Mouse (Mus musculus) cerebellum, adult 2 months (tissue): ENCODE measurements around the gene 1810010H24Rik.

Source experiments
- CTCF ChIP-seq: fragments of 200-500 bp; IDR thresholded peaks from 2 replicates; pipeline ENCODE4 v1.5.1; 2011; ENCODE audit warnings: low read depth, mild to moderate bottlenecking, control low read depth, low read length, moderate library complexity, borderline replicate concordance; ENCODE audit not compliant: insufficient read depth
- POLR2A ChIP-seq: fragments of 200-500 bp; IDR thresholded peaks from 2 replicates; pipeline ENCODE4 v1.6.1; 2011; ENCODE audit warnings: low read length, control low read depth, borderline replicate concordance; ENCODE audit not compliant: insufficient read depth

DNA sequence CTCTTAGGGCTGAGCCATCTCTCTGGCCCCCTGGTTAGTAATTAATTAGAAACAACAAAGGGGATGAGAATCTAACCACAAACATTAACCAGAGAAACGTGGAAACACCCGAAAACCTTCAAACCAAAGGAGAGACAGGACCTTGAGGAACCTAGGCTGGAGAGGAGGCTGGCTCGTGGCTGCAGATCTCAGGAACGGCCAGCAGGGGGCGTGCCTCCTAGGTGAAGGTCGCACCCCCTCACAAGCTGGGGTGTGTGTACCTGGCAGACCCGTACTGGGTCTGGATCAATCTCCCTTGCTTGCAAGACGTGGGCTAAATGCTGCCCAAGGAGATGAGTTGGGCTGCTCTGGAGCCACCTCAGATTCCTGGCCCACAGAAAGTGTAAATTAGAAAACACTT, 6.9 kb upstream of the 1810010H24Rik start:
- TF ChIP-seq CTCF (peak; percentile 39; the same call in 1 of the 2 replicates), POLR2A (no peak)
